Mouse (Mus musculus) adrenal gland, adult (tissue): ENCODE measurements around the gene Utp11.

Experiments used
- DNase-seq, 2 experiments: peaks; one replicate each; pipeline ENCODE4 v3.0.0; 2022 to 2023; ENCODE audit warnings: low spot score in 1 of 2; ENCODE audit not compliant: inconsistent age in 2 of 2

Gene Utp11

DNA sequence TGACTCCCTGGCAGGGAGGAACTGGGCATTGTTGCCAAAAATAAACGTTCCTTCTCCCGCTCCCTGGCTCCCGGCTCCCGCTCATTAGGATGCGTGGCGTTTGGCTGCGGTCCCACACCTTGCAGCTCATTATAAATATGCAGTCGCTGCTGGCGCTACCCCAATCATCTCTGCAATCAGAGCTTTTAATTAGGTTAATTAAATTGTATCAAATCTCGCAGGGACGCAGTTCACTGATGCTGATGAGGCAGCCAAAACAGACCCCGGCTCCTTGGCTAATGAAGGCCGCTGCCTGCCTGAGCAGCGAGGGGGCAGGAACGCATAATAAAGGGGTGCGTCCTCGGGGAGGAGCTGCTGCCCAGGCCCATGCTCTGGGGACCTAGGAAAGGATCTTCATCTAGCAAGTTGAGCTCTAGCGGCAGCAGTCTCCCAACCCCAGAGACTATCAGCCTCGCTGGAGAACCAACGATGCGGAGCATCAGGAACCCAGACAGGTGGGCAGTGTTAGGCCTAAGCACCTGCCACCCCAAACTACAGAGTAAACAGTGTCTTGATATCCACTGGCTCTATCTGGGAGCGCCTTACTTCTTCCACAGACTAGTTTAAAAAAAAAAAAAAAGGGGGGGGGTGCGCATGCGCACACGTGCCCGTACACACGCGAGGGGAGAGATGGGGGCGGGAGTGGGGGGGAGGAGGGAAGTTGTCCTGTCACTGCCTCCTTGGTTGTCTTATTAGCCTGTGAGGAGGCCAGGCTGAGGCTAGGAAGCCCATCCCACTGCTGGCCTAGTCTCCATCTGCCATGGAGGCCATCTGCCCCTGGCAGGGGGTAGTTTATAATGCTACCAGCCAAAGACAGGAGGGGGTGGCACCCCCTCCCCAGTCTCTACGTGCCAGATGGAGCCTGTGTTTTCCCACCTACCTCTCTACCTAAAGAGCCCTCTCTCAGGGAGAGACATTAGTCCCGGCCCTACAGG is 20.8 kb downstream of the Utp11 start:
- DNase-seq, result no peak

DNA sequence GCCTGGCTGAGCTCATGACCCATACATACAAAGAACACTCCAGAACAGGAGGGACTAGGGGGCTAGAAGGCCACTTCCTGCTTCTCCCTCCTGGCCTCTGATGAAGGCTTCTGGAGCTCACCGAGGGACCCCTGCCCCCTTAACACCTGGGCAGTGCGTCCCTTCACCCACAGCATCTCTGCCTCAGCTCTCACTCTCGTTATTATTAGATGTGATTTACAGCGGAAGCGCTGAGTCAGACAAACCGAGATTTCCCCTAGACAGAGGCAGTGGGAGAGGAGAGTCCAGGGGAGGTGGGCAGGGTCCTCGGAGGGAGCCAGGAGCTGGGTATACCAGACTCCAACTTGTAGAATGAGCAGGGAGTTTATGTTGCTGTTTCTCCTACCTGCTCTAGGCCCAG is 21.8 kb downstream of the Utp11 start:
- no peak for DNase-seq

DNA sequence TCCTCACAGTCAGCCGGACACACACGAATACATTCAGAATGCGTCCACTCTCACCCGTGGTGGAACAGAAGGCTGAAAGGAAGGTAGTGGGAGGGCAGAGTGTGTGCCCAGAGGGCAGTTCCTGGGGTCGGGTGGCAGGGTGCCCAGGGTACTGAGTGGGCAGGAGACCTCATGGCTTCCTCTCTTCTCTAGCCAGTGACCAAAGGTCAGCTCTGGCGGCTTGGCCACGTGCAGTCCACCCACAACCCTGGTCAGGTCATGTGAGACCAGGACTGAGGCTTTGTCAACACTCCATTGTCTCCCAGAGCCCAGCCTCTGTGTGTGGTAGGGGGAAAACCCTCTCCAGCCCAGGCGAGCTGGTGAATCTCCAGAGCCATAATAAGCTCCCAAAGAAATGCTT is 23.2 kb downstream of the Utp11 start:
- DNase-seq, result no peak

DNA sequence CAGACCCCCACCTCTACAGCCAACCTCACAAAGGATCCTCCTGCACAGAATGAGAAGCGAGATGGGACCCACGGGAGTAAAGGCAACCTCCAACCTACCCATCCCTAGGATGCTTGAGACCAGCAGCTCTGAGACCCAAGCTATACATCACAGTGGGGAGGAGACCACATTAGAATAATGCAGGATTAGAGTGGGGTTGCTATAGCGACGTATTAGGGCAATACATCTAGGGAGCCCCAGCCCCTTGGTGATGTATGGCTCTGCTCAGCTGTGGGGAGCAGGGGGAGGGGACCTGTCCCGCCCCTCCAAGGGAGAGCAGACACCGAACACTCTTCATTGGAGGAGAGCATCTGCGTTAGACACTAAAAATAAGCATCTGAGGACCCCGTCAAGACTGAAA is 25.3 kb downstream of the Utp11 start:
- no peak for DNase-seq

DNA sequence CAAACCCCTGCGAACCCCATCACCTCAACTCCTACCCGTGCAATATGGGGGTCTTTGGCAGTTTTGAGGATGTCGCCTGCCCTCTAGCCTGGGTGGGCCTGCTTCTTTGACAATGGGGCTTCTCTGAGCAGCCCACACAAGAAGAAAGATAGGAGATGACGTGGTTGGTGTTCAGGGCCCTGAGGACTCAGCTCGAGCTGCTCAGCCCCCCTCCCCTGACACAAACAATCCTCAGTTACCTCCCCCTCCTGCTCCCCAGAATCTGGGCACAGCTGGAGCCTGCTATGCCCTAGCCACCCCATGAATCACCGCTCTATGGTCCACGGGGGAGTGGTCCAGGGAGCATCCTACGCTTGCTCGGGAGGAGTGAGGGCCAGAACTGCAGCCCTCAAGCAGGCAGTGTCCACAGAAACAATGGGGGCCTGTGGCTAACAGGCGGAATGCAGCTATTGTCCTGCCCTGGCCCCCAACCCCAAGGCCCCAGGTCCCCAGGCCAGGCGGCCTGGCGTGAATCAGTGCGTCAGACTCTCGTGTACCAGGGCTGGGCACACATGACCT is 25.8 kb downstream of the Utp11 start:
- DNase-seq, result no peak

DNA sequence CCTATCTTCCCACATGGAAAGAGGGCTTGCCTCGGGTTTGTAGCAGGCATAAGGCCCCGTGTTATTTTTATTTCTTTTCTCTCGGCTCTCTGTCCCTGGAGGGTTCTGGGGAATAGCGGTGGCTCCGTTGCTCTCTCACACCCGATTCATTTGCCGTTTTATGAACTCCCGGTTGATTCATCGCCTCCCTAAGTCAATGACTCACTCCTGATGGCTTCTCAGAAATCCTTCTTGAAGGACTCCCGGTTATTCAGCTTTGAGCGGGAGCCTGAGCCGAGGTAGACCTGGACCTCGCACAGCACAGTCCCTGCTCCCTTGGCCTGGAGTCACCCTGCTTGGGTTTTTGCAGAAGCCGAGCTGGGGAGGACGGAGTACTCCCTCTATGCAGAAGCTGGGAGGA is 28.8 kb downstream of the Utp11 start:
- DNase-seq, result peak in 1 of 2 experiments; percentile 55

DNA sequence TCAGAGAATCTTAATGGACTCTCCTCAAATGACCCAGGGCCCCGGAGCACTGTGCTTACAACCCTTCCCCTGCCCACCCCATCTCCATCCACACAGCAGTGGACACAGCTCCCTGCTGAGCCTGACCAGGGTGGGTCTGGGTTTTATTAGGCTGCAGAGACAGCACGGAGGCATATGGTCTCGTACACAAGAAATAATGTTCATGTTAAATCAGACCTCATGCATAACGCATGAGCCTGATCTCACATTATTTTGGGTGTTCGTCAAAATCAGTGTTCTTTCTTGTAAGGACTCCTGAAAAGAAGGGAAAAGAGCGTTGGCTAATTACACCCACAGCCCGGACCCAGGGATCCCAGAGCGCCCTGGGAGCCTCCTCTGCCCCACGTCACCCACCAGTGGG is 29.2 kb downstream of the Utp11 start:
- DNase-seq, result no peak

DNA sequence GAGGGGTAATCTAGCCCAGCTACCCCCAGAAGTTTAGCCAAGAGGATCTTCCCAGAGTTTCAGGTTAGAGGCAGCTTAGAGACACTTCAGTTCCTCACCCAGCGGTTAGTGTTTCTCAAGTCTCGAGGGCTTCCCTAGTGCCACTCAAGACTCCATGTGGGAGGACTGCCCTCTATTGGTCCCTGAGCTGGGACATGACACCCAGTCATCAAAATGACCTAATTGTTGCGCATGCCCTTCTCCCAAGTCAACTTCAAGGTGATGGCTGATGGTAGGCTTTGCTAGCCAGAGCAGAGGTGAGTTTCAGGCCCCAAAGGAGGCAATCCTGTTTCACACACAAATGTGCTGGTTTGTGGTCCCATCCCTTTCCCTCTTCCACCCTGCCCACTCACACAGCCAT is 30.4 kb downstream of the Utp11 start:
- peak in 1 of 2 experiments; percentile 65 for DNase-seq

DNA sequence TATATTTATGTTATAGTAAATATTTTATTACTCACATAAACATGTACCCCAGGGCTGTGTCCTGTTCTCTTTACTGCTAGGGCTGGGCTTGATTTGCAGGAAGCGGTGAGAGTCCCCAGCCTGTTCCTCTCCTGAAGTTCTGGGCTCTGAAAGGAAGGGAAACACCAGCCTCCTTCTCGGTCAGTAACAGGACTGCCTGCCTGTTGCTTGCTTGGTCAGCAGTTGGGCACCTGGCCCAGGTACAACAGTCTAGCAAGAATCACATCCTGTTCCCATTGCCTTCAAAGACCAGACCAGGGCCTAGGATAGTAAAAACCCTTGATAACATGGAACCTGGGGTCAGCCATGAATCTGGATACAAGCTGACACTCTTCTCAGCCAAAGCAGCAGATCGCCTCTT is 32.8 kb downstream of the Utp11 start:
- no peak for DNase-seq

DNA sequence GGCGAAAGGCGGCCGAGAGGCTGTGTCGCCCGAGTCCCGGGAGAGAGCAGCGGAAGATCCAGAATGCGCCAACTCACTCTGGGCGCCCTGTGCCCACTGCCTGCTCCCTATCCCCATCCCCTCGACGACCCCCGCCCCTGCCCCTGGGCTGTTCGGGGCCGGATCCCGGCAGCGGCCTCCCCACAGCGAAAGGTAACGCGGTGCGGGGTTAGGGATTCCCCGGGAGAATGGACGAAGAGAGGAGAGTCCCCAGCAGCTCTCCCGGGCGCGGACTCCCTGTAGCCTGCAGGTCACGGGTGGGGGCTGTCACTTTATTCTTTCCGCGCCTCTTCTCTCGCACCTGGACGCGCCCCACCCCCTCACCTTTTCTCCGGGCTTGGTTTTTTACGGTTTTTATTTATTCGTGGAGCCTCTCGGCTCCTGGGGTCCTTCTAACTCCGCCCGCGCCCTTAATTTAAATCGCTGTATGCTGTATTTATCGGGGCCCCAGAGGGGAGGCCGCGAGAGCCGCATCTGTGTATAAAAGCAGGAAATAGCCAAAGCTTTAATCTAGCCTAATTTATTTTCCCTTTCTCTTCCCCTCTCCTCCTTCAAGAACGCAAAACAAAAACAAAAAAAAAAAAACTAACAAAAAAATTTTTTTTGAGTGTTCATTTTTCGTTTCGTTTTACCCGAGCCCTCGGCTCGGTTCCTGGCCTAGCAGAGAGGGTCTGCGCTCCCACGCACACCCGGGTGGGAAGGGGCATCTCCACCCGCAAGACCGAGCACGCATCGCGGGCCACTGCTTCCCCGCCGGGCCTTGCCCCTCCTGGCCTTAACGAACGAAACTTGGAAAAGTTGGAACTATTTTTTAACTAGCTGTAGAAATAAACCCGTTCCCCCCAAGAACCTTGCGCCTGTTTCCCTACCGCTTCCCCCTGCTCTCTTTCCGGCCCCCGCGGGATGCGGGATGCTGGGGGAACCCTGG is 33.9 kb downstream of the Utp11 start:
- peak in 1 of 2 experiments; percentile 55 for DNase-seq

DNA sequence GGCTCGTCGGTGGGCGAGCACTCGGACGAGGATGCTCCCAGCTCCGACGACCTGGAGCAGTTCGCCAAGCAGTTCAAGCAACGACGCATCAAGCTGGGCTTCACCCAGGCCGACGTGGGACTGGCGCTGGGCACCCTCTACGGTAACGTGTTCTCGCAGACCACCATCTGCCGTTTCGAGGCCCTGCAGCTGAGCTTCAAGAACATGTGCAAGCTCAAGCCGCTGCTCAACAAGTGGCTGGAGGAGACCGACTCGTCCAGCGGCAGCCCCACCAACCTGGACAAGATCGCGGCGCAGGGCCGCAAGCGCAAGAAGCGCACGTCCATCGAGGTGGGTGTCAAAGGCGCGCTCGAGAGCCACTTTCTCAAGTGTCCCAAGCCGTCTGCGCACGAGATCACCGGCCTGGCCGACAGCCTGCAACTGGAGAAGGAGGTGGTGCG is 35.0 kb downstream of the Utp11 start:
- peak in 1 of 2 experiments; percentile 40 for DNase-seq

DNA sequence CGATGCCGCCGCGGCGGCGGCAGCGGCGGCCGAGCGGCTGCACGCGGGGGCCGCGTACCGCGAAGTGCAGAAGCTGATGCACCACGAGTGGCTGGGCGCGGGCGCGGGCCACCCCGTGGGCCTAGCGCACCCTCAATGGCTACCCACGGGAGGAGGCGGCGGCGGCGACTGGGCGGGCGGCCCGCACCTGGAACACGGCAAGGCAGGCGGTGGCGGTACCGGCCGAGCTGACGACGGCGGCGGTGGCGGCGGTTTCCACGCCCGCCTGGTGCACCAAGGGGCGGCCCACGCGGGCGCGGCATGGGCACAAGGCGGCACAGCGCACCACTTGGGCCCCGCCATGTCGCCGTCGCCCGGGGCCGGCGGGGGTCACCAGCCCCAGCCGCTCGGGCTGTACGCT is 35.6 kb downstream of the Utp11 start:
- DNase-seq, result peak in 1 of 2 experiments; percentile 18

DNA sequence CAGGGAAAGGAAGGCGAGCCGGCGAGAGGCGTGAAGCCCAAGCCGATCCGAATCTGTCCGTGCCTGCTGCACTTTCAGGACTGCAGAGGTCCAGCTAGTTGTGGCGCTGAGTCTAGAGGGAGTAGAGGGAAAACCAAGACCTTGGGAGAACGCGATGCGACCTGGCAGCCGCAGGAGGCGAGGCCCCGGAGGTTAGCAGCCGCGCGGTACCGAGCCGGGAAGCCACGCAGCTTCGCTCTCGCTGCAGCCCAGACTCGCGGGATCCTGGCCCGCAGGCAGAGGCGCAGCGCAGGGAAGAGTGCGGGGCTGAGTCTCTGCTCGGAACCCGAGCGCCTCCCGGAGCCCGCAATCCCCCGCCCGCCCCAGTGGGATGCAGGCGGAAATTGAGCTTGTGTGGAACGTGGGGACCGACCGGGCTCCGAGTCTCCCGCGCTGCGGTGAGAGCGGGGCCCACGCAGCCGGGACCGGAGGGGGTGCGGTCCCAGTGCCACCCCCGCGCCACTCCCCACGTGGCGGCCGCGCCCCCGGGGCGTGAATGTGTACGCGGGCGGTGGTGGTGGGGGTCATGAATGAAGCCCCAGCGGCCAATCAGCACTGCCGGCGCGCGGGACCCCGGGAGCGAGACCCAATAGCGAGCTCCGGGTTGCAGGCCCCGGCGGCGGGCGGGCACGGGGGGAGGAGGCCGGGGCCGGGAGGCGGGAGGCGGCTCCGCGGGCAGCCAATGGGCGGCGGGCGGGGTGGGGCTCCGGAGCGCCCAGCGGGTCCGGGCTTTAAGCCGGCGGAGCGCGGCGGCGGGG is 36.3 kb downstream of the Utp11 start:
- DNase-seq, result peak; percentile 77 to 90

DNA sequence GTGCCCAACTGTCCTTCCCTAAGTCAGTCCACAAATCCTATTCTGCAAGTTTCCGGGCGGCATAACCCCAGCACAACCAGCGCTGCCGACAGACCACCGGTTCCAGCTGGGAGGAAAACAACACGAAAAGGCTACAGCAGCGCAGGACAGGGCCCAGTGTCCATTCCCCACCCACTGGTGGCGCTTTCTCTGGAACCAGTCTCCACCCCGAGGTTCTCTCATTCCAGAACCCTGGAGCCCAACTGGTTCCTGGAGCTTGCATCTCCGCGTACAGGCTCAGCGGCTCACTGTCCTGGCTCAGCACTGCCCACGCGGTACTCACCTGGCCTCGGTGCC is 36.9 kb downstream of the Utp11 start, which contains the start of gene Pou3f1:
Gene Pou3f1, plus strand, starts transcription at position 290 of the 336 bp plus-strand sequence.
- DNase-seq, result no peak

DNA sequence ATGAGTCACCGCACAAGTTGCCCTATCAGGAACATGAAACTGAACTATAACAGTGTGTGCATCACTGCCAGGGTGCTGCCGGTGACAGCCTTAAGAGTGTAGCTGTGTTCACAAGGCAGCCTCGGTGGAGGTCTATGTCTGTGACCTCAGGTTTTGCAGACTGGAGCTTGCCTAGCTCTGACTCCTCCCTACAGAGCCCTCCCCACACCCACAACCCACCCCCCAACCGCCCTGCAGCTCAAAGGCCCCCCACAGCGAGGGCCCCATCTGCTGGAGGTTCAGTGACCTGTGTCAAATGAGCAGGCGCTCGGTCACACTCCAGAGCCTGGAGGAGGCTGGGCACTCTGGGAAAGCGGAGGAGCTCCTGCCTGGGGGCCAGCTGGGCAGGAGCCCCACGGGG is 40.5 kb downstream of the Utp11 start:
- DNase-seq, result no peak

DNA sequence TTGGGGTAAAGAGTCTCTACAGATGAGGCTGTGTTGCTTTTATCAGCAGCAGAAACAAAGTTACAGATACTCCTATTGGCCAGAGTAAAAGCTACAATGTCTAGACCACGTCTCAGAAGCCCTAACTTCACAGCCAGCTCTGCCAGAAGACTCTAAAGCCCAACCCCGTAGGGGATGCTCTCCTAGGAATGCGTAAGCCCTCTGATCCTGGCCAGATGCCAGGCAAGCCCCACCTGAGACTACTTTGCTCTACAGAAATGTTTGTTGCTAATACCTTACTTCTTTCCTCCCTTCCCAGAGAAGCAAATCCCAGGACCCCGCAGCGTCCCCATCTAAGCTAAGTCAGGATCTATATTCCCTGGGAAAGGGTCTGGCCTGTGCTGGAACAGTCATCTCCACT is 45.5 kb downstream of the Utp11 start:
- no peak for DNase-seq

DNA sequence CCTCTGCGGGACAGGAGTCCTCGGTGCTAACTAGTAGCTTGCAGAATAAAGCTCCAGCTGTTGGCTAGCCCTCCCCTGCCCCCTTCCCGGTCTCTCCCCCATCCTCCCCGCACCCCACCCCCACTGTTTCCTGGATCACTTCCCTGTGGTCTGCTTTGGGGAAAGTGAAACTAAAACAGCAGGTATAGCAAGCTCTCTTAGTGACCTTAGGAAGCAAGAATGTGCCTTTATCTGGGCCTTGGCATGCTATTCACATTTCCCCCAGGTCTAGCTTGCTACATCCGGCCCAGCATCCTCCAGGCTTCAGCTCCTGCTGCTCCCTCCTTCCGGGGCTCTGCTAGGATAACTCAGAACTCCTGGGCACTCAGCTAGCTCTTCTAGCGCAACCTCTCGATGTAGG is 46.8 kb downstream of the Utp11 start:
- DNase-seq, result peak in 1 of 2 experiments; percentile 31

DNA sequence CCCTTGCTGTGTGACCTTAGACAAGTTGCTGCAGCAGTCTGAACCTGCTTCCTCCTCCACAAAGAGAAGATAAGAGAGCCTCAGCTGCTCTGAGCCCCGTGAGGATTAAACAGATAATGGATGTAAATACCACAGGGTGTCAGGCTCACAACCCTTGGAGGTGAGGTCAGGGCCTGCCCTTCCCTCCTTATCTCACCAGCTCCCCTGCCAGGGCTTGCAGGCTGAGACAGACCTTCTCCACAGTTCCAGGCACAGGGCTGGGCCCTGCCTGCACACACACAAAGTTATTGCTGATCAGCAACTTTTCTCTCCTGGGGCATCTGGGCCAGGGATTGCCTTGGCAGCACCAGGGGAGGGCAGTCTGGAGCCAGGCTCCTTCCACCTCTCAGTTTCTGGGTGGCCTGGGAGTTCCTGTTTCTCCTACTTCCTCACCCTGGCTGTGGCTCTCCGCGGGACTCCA is 48.4 kb downstream of the Utp11 start:
- DNase-seq, result peak; percentile 16 to 40

DNA sequence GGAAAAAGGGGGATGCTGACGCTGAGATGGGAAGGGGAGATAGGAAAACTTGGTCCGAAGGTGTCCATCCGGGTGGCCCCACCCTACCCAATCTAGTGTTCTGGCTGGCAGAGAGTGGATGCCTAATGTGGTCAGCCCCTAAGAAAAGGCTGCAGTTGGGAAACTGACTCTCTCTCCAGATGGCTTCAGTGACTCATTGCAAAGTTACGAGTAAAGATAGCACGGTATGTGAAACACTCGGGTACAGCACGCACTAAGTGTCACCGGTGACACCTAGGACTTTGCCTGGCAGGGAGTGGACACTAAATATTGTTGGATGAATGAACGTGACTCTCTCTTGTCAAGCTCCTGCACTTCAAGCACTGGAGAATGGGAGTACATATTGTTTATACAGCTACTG is 49.5 kb downstream of the Utp11 start:
- DNase-seq, result no peak

DNA sequence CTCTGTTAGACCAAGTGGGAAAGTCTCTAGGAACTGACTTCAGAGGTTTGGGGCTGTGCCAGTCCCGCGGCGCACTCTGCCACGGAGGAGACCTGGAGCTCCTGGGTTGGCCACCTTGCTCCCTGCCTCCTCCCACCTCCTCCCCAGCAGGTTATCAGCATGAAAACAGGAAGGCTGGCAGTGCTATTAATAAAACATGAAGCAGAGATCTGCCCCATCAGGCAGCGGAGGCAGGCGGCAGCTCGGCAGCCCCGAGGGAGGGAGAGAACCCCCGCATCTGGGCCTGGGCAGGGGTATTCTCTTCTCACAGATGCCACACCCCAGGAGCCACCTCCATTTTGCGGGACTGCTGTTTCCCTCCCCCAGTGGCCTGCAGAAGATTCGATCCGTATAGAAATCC is 53.7 kb downstream of the Utp11 start:
- no peak for DNase-seq
